ENCODE assay signal across 6 mouse cellular contexts in the genomic region with DNA sequence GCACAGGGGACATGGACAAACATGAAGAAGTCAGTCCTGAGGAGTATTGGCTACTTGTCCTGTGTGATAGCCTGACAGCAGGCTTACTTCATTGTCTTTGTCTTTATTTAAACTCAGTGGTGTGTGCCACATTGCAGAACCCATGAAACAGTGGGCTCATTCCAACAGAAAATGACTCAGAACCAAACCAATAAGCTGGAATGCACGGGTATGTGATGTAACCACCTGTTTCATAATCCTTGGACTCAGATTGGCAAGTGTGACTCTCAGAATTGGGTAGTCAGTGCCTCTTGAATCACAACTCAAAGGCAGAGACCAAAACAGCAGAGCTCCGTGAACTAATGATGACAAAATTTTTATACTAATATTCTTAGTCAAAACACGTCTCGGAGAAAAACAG.
DNase-seq lines count a peak whose midpoint lies in the region.

No protein-coding gene starts in this region.

- DNase-seq in 3T3-L1 (ENCODE audit: low read depth, low spot score) = peak; percentile 24
- peak; percentile 53 for DNase-seq in NIH3T3 (ENCODE audit: low read depth)
- peak; percentile 59 for DNase-seq in adrenal gland, adult 2 months
- DNase-seq in adrenal gland, postnatal 14 days = peak; percentile 18
- peak; percentile 12 for DNase-seq in gonadal fat pad, adult 2 months (ENCODE audit: low read depth)
- DNase-seq in ovary, adult 18-20 months (ENCODE audit: low spot score) = peak; percentile 1

Comparison
In these comparisons a context has a peak if more than half of its experiments do, and no peak if none do; other contexts are left out.
1. Peak in every context shown above with its lines: DNase-seq.
2. DNase-seq: peak in every context shown above with its lines; median percentile 59 in adrenal gland, adult 2 months; 53 in NIH3T3; 24 in 3T3-L1; 18 in adrenal gland, postnatal 14 days; 12 in gonadal fat pad, adult 2 months; 1 in ovary, adult 18-20 months.